Mouse (Mus musculus): ENCODE results near the gene Chpf2. TPM values are rescaled to one million over a fixed set of nuclear protein-coding genes. Genes with fewer than 3 reads are reported as not detected.
A peak's percentile ranks its signal among the peaks of the same experiment; 100 is the strongest.

Gene Chpf2
- polyA plus RNA-seq, 1 experiment from 2014 or later: 19.2 TPM

DNA sequence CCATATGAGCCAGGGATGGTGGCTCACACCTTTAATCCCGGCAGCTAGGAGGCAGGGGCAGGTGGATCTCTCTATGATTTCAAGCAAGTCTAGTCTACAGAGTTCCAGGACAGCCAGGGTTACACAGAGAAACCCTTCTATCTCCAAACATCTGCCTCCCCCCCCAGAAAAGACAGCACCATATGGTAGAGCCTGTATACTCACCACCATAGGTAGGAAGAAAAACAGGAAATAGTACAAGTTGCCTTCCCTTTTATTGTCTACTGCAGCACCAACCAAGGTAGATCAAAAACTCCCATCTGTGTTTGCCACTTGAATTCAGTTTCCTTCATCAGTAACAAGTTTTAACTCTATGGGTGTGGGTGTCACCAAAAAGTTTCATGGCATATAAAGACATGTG, 10.6 kb upstream of the Chpf2 start:
- Histone ChIP-seq H3K4me2 (replicated peaks; ENCODE audit: low read depth) (peak overlapping the region; percentile 86), H3K36me3 (ENCODE audit: control insufficient read depth, insufficient read depth, low read length) (peaks cover 3% of the 10 kb centered on the region; the same call in 1 of the 2 replicates), H3K9me3 (ENCODE audit: control insufficient read depth, low read length) (no peaks in the 10 kb centered on the region), H3K4me3 (ENCODE audit: low read depth, low read length) (no peak overlapping the region; the same call in 1 of the 2 replicates), H3K9ac (ENCODE audit: low read length) (peak overlapping the region; percentile 23; the same call in 1 of the 2 replicates), H3K27ac (replicated peaks) (no peak overlapping the region), H3K27me3 (ENCODE audit: control insufficient read depth, insufficient read depth, low read length) (no peaks in the 10 kb centered on the region), H3K4me1 (replicated peaks; ENCODE audit: control insufficient read depth, insufficient read depth) (no peaks in the 10 kb centered on the region)
- WGBS: 78% methylated on average over 1 of the region's 1 CpGs
- TF ChIP-seq EP300 (optimal IDR thresholded peaks at IDR 0.05): no peak
- no peak for TF ChIP-seq CTCF (IDR thresholded peaks at IDR 0.05; ENCODE audit: low read depth)
- DNase-seq (ENCODE audit: low spot score) (no peak), ATAC-seq (ENCODE audit: low FRiP score, low TSS enrichment) (no peak)

DNA sequence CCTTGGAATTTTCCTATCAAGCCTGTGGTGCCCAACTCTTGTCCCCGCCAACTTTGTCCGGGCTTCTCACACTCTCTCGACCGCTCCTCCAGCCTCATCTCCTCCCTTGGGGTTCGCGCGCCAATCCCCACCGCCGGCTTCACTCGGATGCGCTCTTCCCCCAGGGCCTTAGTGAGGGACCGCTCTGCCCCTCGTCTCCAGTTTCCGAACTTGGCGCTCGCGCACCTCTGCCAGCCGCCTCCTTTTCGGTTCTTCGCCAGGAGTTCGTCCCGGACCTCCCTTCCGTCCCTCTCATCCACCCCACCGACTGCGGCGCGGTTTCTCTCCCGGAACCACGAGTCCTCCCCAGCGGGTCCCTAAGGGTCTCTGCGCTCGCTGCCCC, 9.7 kb upstream of the Chpf2 start:
- Histone ChIP-seq H3K9ac (ENCODE audit: low read length) (peak overlapping the region; percentile 76), H3K36me3 (ENCODE audit: control insufficient read depth, insufficient read depth, low read length) (no peaks in the 10 kb centered on the region; the same call in 1 of the 2 replicates), H3K27ac (replicated peaks) (peak overlapping the region; percentile 88), H3K4me2 (replicated peaks; ENCODE audit: low read depth) (peak overlapping the region; percentile 86), H3K27me3 (ENCODE audit: control insufficient read depth, insufficient read depth, low read length) (no peaks in the 10 kb centered on the region), H3K4me3 (ENCODE audit: low read depth, low read length) (peak overlapping the region; percentile 75), H3K4me1 (replicated peaks; ENCODE audit: control insufficient read depth, insufficient read depth) (no peaks in the 10 kb centered on the region), H3K9me3 (ENCODE audit: control insufficient read depth, low read length) (no peaks in the 10 kb centered on the region)
- peak; percentile 22 for ATAC-seq (ENCODE audit: low FRiP score, low TSS enrichment)
- TF ChIP-seq CTCF (IDR thresholded peaks at IDR 0.05; ENCODE audit: low read depth) (no peak), EP300 (optimal IDR thresholded peaks at IDR 0.05) (no peak)
- WGBS: 2% methylated on average over 32 of the region's 32 CpGs
- DNase-seq (ENCODE audit: low spot score): no peak

DNA sequence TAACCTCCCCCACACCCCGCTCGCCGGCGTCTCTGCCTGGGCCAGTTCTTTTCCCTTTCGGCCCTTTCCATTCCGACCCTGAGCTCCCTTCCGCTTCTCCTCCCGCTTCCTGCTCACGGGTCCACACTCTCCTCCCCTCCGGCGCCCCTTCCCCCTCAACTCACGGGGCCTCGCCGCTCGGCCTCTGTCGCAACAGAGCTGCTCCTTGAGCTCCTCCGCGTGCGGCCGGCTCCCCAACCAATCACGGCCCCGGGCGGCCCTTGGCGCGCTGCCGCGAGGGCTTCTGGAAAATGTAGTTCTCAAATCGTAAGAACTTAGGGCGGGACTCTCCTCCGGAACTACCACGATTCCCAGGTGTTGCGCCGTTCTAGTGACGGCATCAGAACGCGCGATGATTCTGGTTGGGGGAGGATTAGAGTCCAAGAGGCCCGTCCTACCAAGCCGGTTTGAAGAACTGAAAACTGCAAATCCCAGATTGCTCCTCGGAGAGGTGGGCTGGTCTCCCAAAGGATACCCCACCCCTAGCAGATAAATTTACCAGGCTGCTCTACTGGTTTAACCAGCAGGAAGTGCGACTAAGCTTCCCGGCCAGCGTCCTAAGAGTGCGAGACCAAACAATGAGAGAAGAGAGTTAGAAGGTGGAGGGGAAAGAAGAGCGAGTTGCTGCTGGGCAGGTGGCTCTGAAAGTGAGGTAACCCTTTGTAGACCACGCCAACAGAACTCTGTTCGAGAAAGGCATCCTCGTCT, 9.2 kb upstream of the Chpf2 start, which contains the start of gene Abcf2:
TSS of gene Abcf2 (minus strand) at position 285 of the 747 bp plus-strand sequence.
- TF ChIP-seq EP300 (optimal IDR thresholded peaks at IDR 0.05) (peak; percentile 42), CTCF (IDR thresholded peaks at IDR 0.05; ENCODE audit: low read depth) (no peak)
- H3K4me1 ChIP-seq (replicated peaks; ENCODE audit: control insufficient read depth, insufficient read depth): no peaks in the 10 kb centered on the region
- peak within 1 kb of the TSS; percentile 75 for H3K4me3 ChIP-seq (ENCODE audit: low read depth, low read length)
- ATAC-seq (ENCODE audit: low FRiP score, low TSS enrichment) (peak; percentile 98), DNase-seq (ENCODE audit: low spot score) (peak; percentile 100)
- under 1% methylated on average over 48 of the region's 48 CpGs for WGBS
- H3K36me3 ChIP-seq (ENCODE audit: control insufficient read depth, insufficient read depth, low read length): no peaks in the 10 kb centered on the region; the same call in 1 of the 2 replicates
- H3K4me2 ChIP-seq (replicated peaks; ENCODE audit: low read depth): peak within 1 kb of the TSS; percentile 86
- peak within 1 kb of the TSS; percentile 88 for H3K27ac ChIP-seq (replicated peaks)
- H3K27me3 ChIP-seq (ENCODE audit: control insufficient read depth, insufficient read depth, low read length): no peaks in the 10 kb centered on the region
- peak within 1 kb of the TSS; percentile 76 for H3K9ac ChIP-seq (ENCODE audit: low read length)
- no peaks in the 10 kb centered on the region for H3K9me3 ChIP-seq (ENCODE audit: control insufficient read depth, low read length)

DNA sequence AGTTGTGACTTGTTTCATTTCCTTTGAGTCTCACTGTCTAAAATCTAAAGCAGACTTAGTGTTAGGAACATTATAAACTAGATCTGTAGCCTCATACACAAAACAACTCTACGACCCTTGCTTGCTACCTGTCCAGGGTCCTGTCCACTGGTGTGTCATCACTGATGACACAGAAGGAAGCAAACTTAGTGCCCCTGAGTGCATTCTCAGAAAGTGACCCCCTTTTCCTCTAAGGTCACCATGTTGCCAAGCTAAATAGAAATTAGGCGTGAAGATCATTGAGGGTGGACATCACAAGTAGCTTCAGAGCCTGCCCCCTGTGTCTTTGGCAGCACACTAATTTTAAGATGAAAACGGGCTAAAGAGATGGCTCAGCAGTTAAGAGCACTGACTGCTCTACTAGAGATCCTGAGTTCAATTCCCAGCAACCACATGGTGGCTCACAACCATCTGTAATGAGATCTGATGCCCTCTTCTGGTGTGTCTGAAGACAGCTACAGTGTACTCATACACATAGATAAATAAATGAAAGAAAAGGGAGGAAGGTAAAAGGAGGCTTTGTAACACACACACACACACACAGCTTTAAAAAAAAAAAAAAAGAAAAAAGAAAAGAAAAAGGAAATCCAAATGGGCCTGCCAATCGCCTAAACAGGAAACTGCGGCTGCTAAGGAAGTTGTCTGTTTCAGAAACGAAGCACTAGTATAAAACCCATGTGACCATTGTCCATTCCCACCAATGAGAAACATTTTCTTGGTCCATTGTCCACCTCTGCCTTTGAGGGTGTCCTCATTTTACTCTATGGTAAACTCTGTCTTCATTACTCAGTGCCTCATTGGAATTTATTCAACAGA, 8.2 kb upstream of the Chpf2 start:
- H3K4me2 ChIP-seq (replicated peaks; ENCODE audit: low read depth): peak overlapping the region; percentile 40
- H3K27me3 ChIP-seq (ENCODE audit: control insufficient read depth, insufficient read depth, low read length): no peaks in the 10 kb centered on the region
- 0 out of 2 replicates have a peak, but pooled peaks have one; percentile 6 for TF ChIP-seq CTCF (IDR thresholded peaks at IDR 0.05; ENCODE audit: low read depth)
- no peak for TF ChIP-seq EP300 (optimal IDR thresholded peaks at IDR 0.05)
- peak overlapping the region; percentile 32 for H3K4me3 ChIP-seq (ENCODE audit: low read depth, low read length)
- no peak for DNase-seq (ENCODE audit: low spot score)
- no peaks in the 10 kb centered on the region for H3K4me1 ChIP-seq (replicated peaks; ENCODE audit: control insufficient read depth, insufficient read depth)
- peak overlapping the region; percentile 9; the same call in 1 of the 2 replicates for H3K9ac ChIP-seq (ENCODE audit: low read length)
- no peak for ATAC-seq (ENCODE audit: low FRiP score, low TSS enrichment)
- WGBS: 61% methylated on average over 6 of the region's 6 CpGs
- H3K27ac ChIP-seq (replicated peaks): peak overlapping the region; percentile 56
- H3K9me3 ChIP-seq (ENCODE audit: control insufficient read depth, low read length): no peaks in the 10 kb centered on the region
- H3K36me3 ChIP-seq (ENCODE audit: control insufficient read depth, insufficient read depth, low read length): no peaks in the 10 kb centered on the region; the same call in 1 of the 2 replicates

DNA sequence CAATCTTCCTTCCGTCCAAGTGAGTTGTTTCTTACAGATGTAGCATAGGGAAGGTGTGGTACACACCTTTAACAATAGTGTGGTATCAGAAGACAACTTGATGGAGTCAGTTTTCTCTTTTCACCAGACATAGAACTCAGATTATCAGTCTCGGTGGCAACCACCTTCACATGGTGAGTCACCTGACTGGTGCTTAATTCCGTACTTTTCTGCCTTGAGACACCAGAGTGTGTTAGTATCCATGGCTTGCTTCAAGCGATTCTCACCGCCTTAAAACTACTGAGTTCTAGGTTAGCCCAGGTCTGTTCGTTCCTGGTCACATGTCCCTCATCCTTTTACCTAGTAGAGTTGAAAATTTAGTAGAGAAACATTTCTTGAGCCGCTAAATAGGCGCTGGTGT, 435 bp upstream of the Chpf2 start:
- no peak overlapping the region for H3K27ac ChIP-seq (replicated peaks)
- H3K4me3 ChIP-seq (ENCODE audit: low read depth, low read length): peak overlapping the region; percentile 73
- no peaks in the 10 kb centered on the region for H3K9me3 ChIP-seq (ENCODE audit: control insufficient read depth, low read length)
- H3K36me3 ChIP-seq (ENCODE audit: control insufficient read depth, insufficient read depth, low read length): no peaks in the 10 kb centered on the region; the same call in 1 of the 2 replicates
- 9% methylated on average over 8 of the region's 8 CpGs for WGBS
- TF ChIP-seq EP300 (optimal IDR thresholded peaks at IDR 0.05): no peak
- no peak for TF ChIP-seq CTCF (IDR thresholded peaks at IDR 0.05; ENCODE audit: low read depth)
- H3K4me1 ChIP-seq (replicated peaks; ENCODE audit: control insufficient read depth, insufficient read depth): 0 out of 2 replicates have a peak, but pooled peaks cover 2% of the 10 kb centered on the region
- H3K27me3 ChIP-seq (ENCODE audit: control insufficient read depth, insufficient read depth, low read length): no peaks in the 10 kb centered on the region
- peak overlapping the region; percentile 86 for H3K4me2 ChIP-seq (replicated peaks; ENCODE audit: low read depth)
- DNase-seq (ENCODE audit: low spot score) (no peak), ATAC-seq (ENCODE audit: low FRiP score, low TSS enrichment) (no peak; the same call in 1 of the 2 replicates)
- peak overlapping the region; percentile 78 for H3K9ac ChIP-seq (ENCODE audit: low read length)

Data from stomach, postnatal 0 days (tissue).